Mouse (Mus musculus): ENCODE results near the gene Sh2d3c.

Sh2d3c gene

GRCm38 (mm10) chr2:32791297-32791696, 70.4 kb downstream of the Sh2d3c start:
- no peak for DNase-seq (ENCODE audit: low spot score)

- DNase-seq (ENCODE audit: low spot score), result no peak
Observed at GRCm38 (mm10) chr2:32795748-32796418, 75.0 kb downstream of the Sh2d3c start.

DNA sequence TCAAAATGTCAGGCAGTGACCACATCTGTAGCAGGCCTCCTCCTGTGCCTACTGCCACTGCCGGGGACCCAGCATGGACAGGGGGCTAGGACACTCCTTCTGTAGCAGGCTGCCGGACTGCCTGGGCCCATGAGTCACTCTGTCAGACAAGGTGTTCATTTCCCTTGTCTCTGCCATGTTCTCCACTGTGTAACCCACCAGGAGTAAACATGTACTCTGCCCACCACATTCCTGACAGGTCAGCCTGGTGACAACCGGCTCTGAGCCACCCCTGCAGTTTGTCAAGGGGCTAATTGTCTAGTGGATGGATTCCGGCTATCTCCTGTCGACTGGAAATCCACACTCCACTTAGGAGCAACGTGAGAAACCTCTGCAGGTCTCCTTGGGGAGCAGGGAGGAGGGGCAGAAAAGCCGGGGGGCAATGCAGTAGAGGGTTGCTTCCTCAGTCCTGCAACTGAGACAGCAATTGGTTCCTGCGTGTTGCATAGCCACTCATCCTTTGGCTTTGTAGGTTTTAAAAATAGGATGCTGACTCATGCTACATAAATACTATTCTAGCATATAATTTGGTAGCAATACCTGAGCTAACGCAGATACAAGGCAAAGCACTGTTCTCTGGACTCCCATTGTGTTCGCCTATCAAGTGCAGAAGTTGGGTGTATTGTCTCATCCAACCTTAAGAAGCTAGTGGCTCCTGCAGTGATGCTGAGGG, 77.6 kb downstream of the Sh2d3c start:
- DNase-seq (ENCODE audit: low spot score), result no peak

Data from ovary, postnatal 10 days (tissue).